In the genomic region with DNA sequence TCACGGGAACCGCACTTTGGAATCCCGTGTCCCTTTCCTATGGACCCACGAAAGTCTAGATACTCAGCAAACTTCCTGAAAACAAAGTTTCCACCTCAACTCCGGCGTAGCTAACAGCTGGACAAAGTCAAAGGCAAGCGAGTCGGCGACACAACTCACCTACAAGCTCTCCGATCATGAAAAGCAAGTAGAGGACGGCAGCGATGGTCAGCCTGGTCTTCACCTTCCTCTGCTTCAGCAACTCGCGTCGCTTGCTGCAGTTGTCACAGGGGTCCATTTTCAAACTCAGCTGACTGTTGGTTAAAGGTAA, we compare ENCODE assay signal across 8 mouse cellular contexts. TPM values are rescaled to one million over a fixed set of nuclear protein-coding genes. Genes with fewer than 3 reads are reported as not detected.
A peak's percentile ranks its signal among the peaks of the same experiment; 100 is the strongest.
DNase-seq lines count a peak whose midpoint lies in the region; ATAC-seq and TF ChIP-seq lines count a peak whose summit lies in the region.

No protein-coding gene starts in this region.

- H3K27me3 ChIP-seq in spleen, adult 2 months (ENCODE audit: control insufficient read depth, insufficient read depth, low read length): no peaks in the 10 kb centered on the region
- H3K27me3 ChIP-seq in intestine, postnatal 0 days (replicated peaks; ENCODE audit: control insufficient read depth, insufficient read depth, low read length): no peaks in the 10 kb centered on the region
- H3K27me3 ChIP-seq in midbrain, postnatal 0 days (ENCODE audit: insufficient read depth, low read length): no peaks in the 10 kb centered on the region

- H3K9ac ChIP-seq in intestine, postnatal 0 days (ENCODE audit: low read depth, low read length): peak overlapping the region; percentile 86
- peak overlapping the region; percentile 82 for H3K9ac ChIP-seq in midbrain, postnatal 0 days (replicated peaks; ENCODE audit: low read length, poor library complexity, severe bottlenecking)

- no peak for TF ChIP-seq POLR2A in spleen, adult 2 months (IDR thresholded peaks at IDR 0.05; ENCODE audit: low read depth, low read length)

- H3K27ac ChIP-seq in spleen, adult 2 months (ENCODE audit: insufficient read depth, low read length): no peak overlapping the region
- H3K27ac ChIP-seq in intestine, postnatal 0 days (ENCODE audit: low read depth, low read length): peak overlapping the region; percentile 90
- peak overlapping the region; percentile 62; the same call in 1 of the 2 replicates for H3K27ac ChIP-seq in midbrain, postnatal 0 days (ENCODE audit: low read depth, low read length)

- WGBS in spleen, adult 2 months: under 1% methylated on average over 15 of the region's 15 CpGs
- WGBS in intestine, postnatal 0 days: 0% methylated on average over 15 of the region's 15 CpGs
- under 1% methylated on average over 15 of the region's 15 CpGs for WGBS in midbrain, postnatal 0 days

- no peaks in the 10 kb centered on the region for H3K9me3 ChIP-seq in intestine, postnatal 0 days (ENCODE audit: control insufficient read depth)
- H3K9me3 ChIP-seq in midbrain, postnatal 0 days (ENCODE audit: low read length): no peaks in the 10 kb centered on the region

- no peak for ATAC-seq in intestine, postnatal 0 days
- ATAC-seq in midbrain, postnatal 0 days (ENCODE audit: low FRiP score): no peak

- H3K4me1 ChIP-seq in spleen, adult 2 months (ENCODE audit: control insufficient read depth, insufficient read depth, insufficient read length): peaks cover 2% of the 10 kb centered on the region; the same call in 1 of the 2 replicates
- H3K4me1 ChIP-seq in intestine, postnatal 0 days (replicated peaks; ENCODE audit: control insufficient read depth, insufficient read depth, low read length): peaks cover 5% of the 10 kb centered on the region
- H3K4me1 ChIP-seq in midbrain, postnatal 0 days (ENCODE audit: insufficient read depth, low read length): peaks cover 10% of the 10 kb centered on the region; the same call in 1 of the 2 replicates

- H3K36me3 ChIP-seq in spleen, adult 2 months (ENCODE audit: control insufficient read depth, insufficient read depth, low read length): no peaks in the 10 kb centered on the region
- no peaks in the 10 kb centered on the region for H3K36me3 ChIP-seq in intestine, postnatal 0 days (ENCODE audit: control insufficient read depth, insufficient read depth)
- no peaks in the 10 kb centered on the region for H3K36me3 ChIP-seq in midbrain, postnatal 0 days (ENCODE audit: insufficient read depth, low read length)

- TF ChIP-seq CTCF in spleen, adult 2 months (IDR thresholded peaks at IDR 0.05; ENCODE audit: extremely low read depth, insufficient read depth, insufficient read length, insufficient replicate concordance): no peak
- TF ChIP-seq CTCF in intestine, postnatal 0 days (IDR thresholded peaks at IDR 0.05; ENCODE audit: low read depth): no peak
- TF ChIP-seq CTCF in midbrain, postnatal 0 days (IDR thresholded peaks at IDR 0.05): no peak

- H3K4me2 ChIP-seq in intestine, postnatal 0 days (replicated peaks; ENCODE audit: low read depth): peak overlapping the region; percentile 80
- peak overlapping the region; percentile 86 for H3K4me2 ChIP-seq in midbrain, postnatal 0 days (ENCODE audit: low read depth, low read length, poor library complexity, severe bottlenecking)

- DNase-seq in adrenal gland, adult 2 months: peak; percentile 68
- DNase-seq in adrenal gland, postnatal 14 days: no peak
- no peak for DNase-seq in spleen, adult 2 months (ENCODE audit: low read depth in 1 of 2, low spot score in 2 of 2)
- no peak for DNase-seq in spleen, postnatal 36 days (ENCODE audit: low spot score in 2 of 2)
- DNase-seq in midbrain, postnatal 0 days (ENCODE audit: low spot score): no peak
- DNase-seq in B cell, adult 2 months: no peak
- no peak for DNase-seq in left cerebral cortex, adult 18-20 months (ENCODE audit: low spot score in 2 of 2)

- peak overlapping the region; percentile 65 for H3K4me3 ChIP-seq in spleen, adult 2 months (ENCODE audit: extremely low read depth, insufficient read depth, insufficient read length)
- peak overlapping the region; percentile 90 for H3K4me3 ChIP-seq in intestine, postnatal 0 days (ENCODE audit: low read depth, low read length)
- peak overlapping the region; percentile 82 for H3K4me3 ChIP-seq in midbrain, postnatal 0 days (ENCODE audit: low read depth, low read length)

RNA-seq across cellular contexts. Expression of gene Slc30a4, which starts 0.6 kb away (rescaled TPM):
- 10 to 100 TPM; 27.3 to 30.7 TPM for total RNA-seq in adrenal gland, adult 2 months (2021)
- 3.8 and 5.0 TPM in 2 replicates for polyA plus RNA-seq in adrenal gland, adult 2 months (2012; rRNA removed)
- total RNA-seq in adrenal gland, postnatal 14 days (2021): 25.2 and 25.5 TPM in 2 replicates
- 1.8 TPM in 2 replicates for polyA plus RNA-seq in spleen, adult 2 months (2012; rRNA removed)
- polyA plus RNA-seq in intestine, postnatal 0 days (2015; fragmentation: Nextera tagmentation; extraction: Ambion mirVana): 13.4 and 13.7 TPM in 2 replicates
- 31.6 and 38.6 TPM in 2 replicates for total RNA-seq in midbrain, postnatal 0 days (2014; rRNA removed)
- polyA plus RNA-seq in midbrain, postnatal 0 days (2015; fragmentation: Nextera tagmentation; extraction: Ambion mirVana): 5.3 and 6.1 TPM in 2 replicates
- total RNA-seq in left cerebral cortex, adult 18-20 months (2021): 10 to 100 TPM; 49.1 to 50.6 TPM

RNA-seq across cellular contexts. Expression of gene Bloc1s6, which starts 36.5 kb away (rescaled TPM):
- total RNA-seq in adrenal gland, adult 2 months (2021): 10 to 100 TPM; 24.8 to 35.7 TPM
- polyA plus RNA-seq in adrenal gland, adult 2 months (2012; rRNA removed): 39.1 and 42.4 TPM in 2 replicates
- total RNA-seq in adrenal gland, postnatal 14 days (2021): 21.7 and 24.8 TPM in 2 replicates
- polyA plus RNA-seq in spleen, adult 2 months (2012; rRNA removed): 15.1 and 30.6 TPM in 2 replicates
- polyA plus RNA-seq in intestine, postnatal 0 days (2015; fragmentation: Nextera tagmentation; extraction: Ambion mirVana): 34.6 and 38.3 TPM in 2 replicates
- total RNA-seq in midbrain, postnatal 0 days (2014; rRNA removed): 76.7 and 108 TPM in 2 replicates
- polyA plus RNA-seq in midbrain, postnatal 0 days (2015; fragmentation: Nextera tagmentation; extraction: Ambion mirVana): 115 and 124 TPM in 2 replicates
- total RNA-seq in left cerebral cortex, adult 18-20 months (2021): 10 to 100 TPM; 26.8 to 30.6 TPM
